In the genomic region with DNA sequence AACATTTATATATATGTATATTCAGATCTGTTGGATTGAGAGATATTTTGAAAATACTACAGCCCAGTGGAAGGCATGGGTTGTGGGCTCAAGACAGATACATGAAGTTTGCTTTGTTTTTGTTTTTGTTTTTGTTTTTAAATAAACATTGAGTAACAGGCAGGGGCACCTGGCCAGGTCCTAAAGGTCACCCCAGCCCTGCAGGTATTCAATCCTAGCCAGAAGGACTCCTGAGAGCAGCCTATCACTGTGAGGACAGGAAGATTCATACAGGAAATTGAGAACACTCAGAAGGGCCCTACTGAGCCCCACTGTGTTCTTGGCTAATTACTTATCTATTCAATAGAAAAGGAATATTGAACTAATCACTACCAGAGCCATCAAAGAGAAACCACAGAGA, we compare ENCODE assay signal across 12 mouse cellular contexts. TPM values are rescaled to one million over a fixed set of nuclear protein-coding genes. Genes with fewer than 3 reads are reported as not detected.
DNase-seq lines count a peak whose midpoint lies in the region; ATAC-seq and TF ChIP-seq lines count a peak whose summit lies in the region.
"Had no signal": no experiment of that assay in that cellular context is flagged by ENCODE, and none has a peak within 500 bp of the region (broad histone marks: within the 10 kb centered on the region; RNA-seq: fewer than 3 reads in every experiment).

No protein-coding gene starts in this region.

- peak overlapping the region; percentile 72 for H3K4me3 ChIP-seq in heart, embryonic 15.5 days
- H3K4me3 ChIP-seq in embryonic facial prominence, embryonic 13.5 days: peak overlapping the region; percentile 69; the same call in 1 of the 2 replicates
- H3K4me3 ChIP-seq in forebrain, postnatal 0 days (ENCODE audit: low read depth, low read length): peak overlapping the region; percentile 73
- peak overlapping the region; percentile 74 for H3K4me3 ChIP-seq in midbrain, embryonic 13.5 days (replicated peaks)
- H3K4me3 ChIP-seq: lung, embryonic 15.5 days had no signal

- no peaks in the 10 kb centered on the region for H3K9me3 ChIP-seq in heart, embryonic 15.5 days (replicated peaks)
- H3K9me3 ChIP-seq in embryonic facial prominence, embryonic 13.5 days: no peaks in the 10 kb centered on the region
- H3K9me3 ChIP-seq in forebrain, postnatal 0 days (ENCODE audit: low read length): no peaks in the 10 kb centered on the region
- no peaks in the 10 kb centered on the region for H3K9me3 ChIP-seq in midbrain, embryonic 13.5 days
- H3K9me3 ChIP-seq: lung, embryonic 15.5 days had no signal

- TF ChIP-seq CTCF in forebrain, postnatal 0 days (IDR thresholded peaks at IDR 0.05; ENCODE audit: low read depth): no peak

- no peak for DNase-seq in heart, postnatal 10 days
- no peak for DNase-seq in forebrain, postnatal 0 days
- no peak for DNase-seq in adrenal gland, postnatal 36 days
- no peak for DNase-seq in adrenal gland, adult 2 months
- DNase-seq in T-cell, adult 2 months (ENCODE audit: low spot score): no peak
- DNase-seq: gastrocnemius, postnatal 10 days; kidney, adult 8-10 months; thymus, adult 2 months had no signal

- ATAC-seq in heart, embryonic 15.5 days (replicated peaks; ENCODE audit: insufficient number of reproducible peaks, insufficient read depth, low FRiP score, low read depth): no peak
- no peak for ATAC-seq in embryonic facial prominence, embryonic 13.5 days (ENCODE audit: insufficient number of reproducible peaks, insufficient read depth, low FRiP score, low TSS enrichment, low read depth)
- ATAC-seq in forebrain, postnatal 0 days: no peak
- ATAC-seq in midbrain, embryonic 13.5 days: no peak

- peaks cover 7% of the 10 kb centered on the region for H3K27me3 ChIP-seq in heart, embryonic 15.5 days
- H3K27me3 ChIP-seq in embryonic facial prominence, embryonic 13.5 days: peaks cover 14% of the 10 kb centered on the region
- H3K27me3 ChIP-seq in forebrain, postnatal 0 days (ENCODE audit: insufficient read depth, low read length): no peaks in the 10 kb centered on the region
- peaks cover 6% of the 10 kb centered on the region for H3K27me3 ChIP-seq in midbrain, embryonic 13.5 days

- no peaks in the 10 kb centered on the region for H3K36me3 ChIP-seq in heart, embryonic 15.5 days
- H3K36me3 ChIP-seq in embryonic facial prominence, embryonic 13.5 days: no peaks in the 10 kb centered on the region; the same call in 1 of the 2 replicates
- no peaks in the 10 kb centered on the region for H3K36me3 ChIP-seq in forebrain, postnatal 0 days (ENCODE audit: insufficient read depth)
- H3K36me3 ChIP-seq in midbrain, embryonic 13.5 days: no peaks in the 10 kb centered on the region
- H3K36me3 ChIP-seq: lung, embryonic 15.5 days had no signal

- intact Hi-C loops in heart, postnatal 10 days (cut with DNase I): no loop called here

- 0 out of 2 replicates have a peak overlapping the region, but pooled peaks have one; percentile 1 for H3K27ac ChIP-seq in heart, embryonic 15.5 days
- no peak overlapping the region for H3K27ac ChIP-seq in embryonic facial prominence, embryonic 13.5 days
- no peak overlapping the region for H3K27ac ChIP-seq in forebrain, postnatal 0 days (ENCODE audit: low read depth, low read length)
- H3K27ac ChIP-seq in midbrain, embryonic 13.5 days: peak overlapping the region; percentile 21; the same call in 1 of the 2 replicates
- H3K27ac ChIP-seq: lung, embryonic 15.5 days had no signal

- H3K4me2 ChIP-seq in heart, embryonic 15.5 days: peak overlapping the region; percentile 86
- H3K4me2 ChIP-seq in embryonic facial prominence, embryonic 13.5 days: peak overlapping the region; percentile 94
- peak overlapping the region; percentile 95 for H3K4me2 ChIP-seq in forebrain, postnatal 0 days (ENCODE audit: low read depth)
- H3K4me2 ChIP-seq in midbrain, embryonic 13.5 days (replicated peaks): peak overlapping the region; percentile 95

- no peak overlapping the region for H3K9ac ChIP-seq in heart, embryonic 15.5 days
- no peak overlapping the region for H3K9ac ChIP-seq in embryonic facial prominence, embryonic 13.5 days
- H3K9ac ChIP-seq in forebrain, postnatal 0 days: no peak overlapping the region
- peak overlapping the region; percentile 90 for H3K9ac ChIP-seq in midbrain, embryonic 13.5 days (replicated peaks)
- H3K9ac ChIP-seq: lung, embryonic 15.5 days had no signal

- peaks cover 59% of the 10 kb centered on the region for H3K4me1 ChIP-seq in heart, embryonic 15.5 days (replicated peaks)
- peaks cover 21% of the 10 kb centered on the region for H3K4me1 ChIP-seq in embryonic facial prominence, embryonic 13.5 days
- H3K4me1 ChIP-seq in forebrain, postnatal 0 days (ENCODE audit: insufficient read depth): peaks cover 17% of the 10 kb centered on the region; the same call in 1 of the 2 replicates
- peaks cover 90% of the 10 kb centered on the region for H3K4me1 ChIP-seq in midbrain, embryonic 13.5 days (replicated peaks)

RNA-seq across cellular contexts. Expression of gene Pxylp1, which starts 5.0 kb away (rescaled TPM):
- polyA plus RNA-seq in heart, embryonic 15.5 days (2015; fragmentation: Nextera tagmentation; extraction: Ambion mirVana): 27.6 and 27.8 TPM in 2 replicates
- total RNA-seq in heart, postnatal 10 days (2021): 10 to 100 TPM; 15.6 to 17.0 TPM
- polyA plus RNA-seq in embryonic facial prominence, embryonic 13.5 days (2015; fragmentation: Nextera tagmentation; extraction: Ambion mirVana): 29.1 and 33.7 TPM in 2 replicates
- 25.2 and 35.1 TPM in 2 replicates for total RNA-seq in forebrain, postnatal 0 days (2014; rRNA removed)
- 14.9 and 22.6 TPM in 2 replicates for polyA plus RNA-seq in forebrain, postnatal 0 days (2015; fragmentation: Nextera tagmentation; extraction: Ambion mirVana)
- polyA plus RNA-seq in midbrain, embryonic 13.5 days (2015; fragmentation: Nextera tagmentation; extraction: Ambion mirVana): 63.6 and 70.7 TPM in 2 replicates
- 1 to 10 TPM; 7.8 to 8.7 TPM for total RNA-seq in adrenal gland, postnatal 36 days (2021)
- 10 to 100 TPM in 1 of 2 experiments, 1 to 10 TPM in 1; 5.6 to 13.0 TPM for total RNA-seq in adrenal gland, adult 2 months (2021)
- 2.7 and 2.9 TPM in 2 replicates for polyA plus RNA-seq in adrenal gland, adult 2 months (2012; rRNA removed)

Comparison
In these comparisons a context has a peak if more than half of its experiments do, and no peak if none do; other contexts are left out.
1. H3K27ac ChIP-seq: peak in heart, embryonic 15.5 days (single experiment) and midbrain, embryonic 13.5 days (single experiment); none in embryonic facial prominence, embryonic 13.5 days (single experiment) and forebrain, postnatal 0 days (single experiment).
2. Peak in every context shown above with its lines, with median percentiles within 50 percentile points of each other: H3K4me2 ChIP-seq and H3K4me3 ChIP-seq.